Mouse (Mus musculus) adrenal gland, adult 18-20 months (tissue): Measurements from ENCODE around the gene Nprl2. TPM values are rescaled to one million over a fixed set of nuclear protein-coding genes. Genes with fewer than 3 reads are reported as not detected.

ENCODE experiments used
- DNase-seq, 2 experiments: peaks; one replicate each; pipeline ENCODE4 v3.0.0; 2021 to 2022; ENCODE audit warnings: low spot score in 2 of 2
- total RNA-seq, 2 experiments: library from RNA; stranded (reverse); gene quantifications; 1 replicate in 1 of 2; 2 replicates in 1 of 2; pipeline ENCODE4 v1.2.3; 2021

The Nprl2 gene
- total RNA-seq, 2 experiments from 2014 or later: 25.8 to 30.9 TPM

DNA sequence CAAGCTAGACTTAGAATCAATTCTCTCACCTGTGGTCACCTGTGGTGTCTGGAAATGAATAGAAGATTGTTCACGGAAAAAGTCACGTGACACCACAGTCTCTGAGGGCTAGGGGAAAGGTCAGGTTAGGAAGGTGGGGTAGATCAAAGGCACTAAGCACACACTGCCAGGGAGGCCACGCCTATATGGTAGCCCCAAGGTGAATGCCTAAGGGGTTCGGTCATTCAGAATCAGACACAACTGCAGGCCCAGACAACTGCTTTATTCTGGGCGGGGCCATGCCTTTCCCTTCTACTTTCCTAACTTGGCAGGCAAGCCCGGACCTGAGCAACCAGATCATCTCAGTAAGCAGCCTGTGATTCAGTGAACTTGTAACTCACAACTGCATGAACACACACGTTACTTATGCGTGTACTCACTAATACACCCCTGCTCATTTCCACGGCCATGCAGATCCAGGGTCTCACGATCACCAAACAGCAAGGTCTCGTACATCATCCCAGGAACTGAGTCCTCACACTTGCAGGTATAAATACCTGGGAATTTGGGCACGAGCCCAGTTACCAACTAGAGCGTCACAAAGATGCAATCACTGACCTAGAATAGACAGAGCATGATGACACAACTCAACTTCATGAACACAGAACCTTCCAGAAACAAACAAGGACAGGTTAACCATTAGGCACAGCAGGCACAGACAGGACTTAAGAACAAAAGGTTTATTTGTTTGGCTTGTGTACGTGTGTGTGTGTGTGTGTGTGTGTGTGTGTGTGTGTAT lies 33.7 kb downstream of the Nprl2 start:
- no peak for DNase-seq

DNA sequence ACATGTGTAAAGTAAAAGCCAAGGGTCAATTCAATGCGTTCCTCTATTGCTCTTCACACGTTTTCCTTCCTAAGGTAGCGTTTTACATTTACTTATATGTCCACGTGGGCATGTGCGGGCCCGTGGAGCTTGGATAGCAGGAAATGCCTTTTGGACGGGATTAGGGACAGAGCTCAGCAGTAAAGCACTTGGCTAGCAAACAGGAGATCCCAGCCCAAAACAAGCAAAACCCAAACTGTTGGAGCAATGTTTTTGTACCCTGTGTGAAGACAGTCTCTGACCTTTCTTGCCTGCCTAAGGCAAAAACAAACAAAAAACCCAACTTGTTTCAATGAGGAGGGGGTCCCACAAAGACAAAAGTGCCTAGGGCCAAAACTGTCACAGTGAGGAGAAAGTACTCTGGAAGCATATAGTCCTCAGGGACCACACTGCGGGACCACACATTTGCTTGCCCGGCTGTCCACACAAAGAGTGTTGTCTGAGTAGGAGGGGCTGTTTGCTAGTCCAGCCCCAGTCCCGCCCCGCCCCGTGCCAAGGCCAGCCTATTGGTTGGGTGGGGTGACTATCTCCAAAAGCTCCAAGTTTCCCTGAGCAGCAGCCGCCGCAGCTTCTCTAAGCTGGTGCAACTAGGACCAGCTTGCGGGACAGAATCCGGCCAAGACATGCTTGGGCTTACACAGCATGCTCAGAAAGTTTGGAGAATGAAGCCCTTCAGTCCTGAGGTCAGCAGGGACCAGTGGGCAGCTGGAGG lies 34.5 kb downstream of the Nprl2 start, which contains the start of gene Hyal1:
Gene Hyal1 (plus strand): TSS at position 571 of the 751 bp plus-strand sequence.
- peak; percentile 62 to 70 for DNase-seq

- no peak for DNase-seq
Observed at GRCm38 (mm10) chr9:107577871-107578270, 35.8 kb downstream of the Nprl2 start.

- no peak for DNase-seq
Observed at GRCm38 (mm10) chr9:107578587-107578986, 36.6 kb downstream of the Nprl2 start, which contains the start of gene Naa80. Naa80 (plus strand) TSS chr9:107578887.

DNA sequence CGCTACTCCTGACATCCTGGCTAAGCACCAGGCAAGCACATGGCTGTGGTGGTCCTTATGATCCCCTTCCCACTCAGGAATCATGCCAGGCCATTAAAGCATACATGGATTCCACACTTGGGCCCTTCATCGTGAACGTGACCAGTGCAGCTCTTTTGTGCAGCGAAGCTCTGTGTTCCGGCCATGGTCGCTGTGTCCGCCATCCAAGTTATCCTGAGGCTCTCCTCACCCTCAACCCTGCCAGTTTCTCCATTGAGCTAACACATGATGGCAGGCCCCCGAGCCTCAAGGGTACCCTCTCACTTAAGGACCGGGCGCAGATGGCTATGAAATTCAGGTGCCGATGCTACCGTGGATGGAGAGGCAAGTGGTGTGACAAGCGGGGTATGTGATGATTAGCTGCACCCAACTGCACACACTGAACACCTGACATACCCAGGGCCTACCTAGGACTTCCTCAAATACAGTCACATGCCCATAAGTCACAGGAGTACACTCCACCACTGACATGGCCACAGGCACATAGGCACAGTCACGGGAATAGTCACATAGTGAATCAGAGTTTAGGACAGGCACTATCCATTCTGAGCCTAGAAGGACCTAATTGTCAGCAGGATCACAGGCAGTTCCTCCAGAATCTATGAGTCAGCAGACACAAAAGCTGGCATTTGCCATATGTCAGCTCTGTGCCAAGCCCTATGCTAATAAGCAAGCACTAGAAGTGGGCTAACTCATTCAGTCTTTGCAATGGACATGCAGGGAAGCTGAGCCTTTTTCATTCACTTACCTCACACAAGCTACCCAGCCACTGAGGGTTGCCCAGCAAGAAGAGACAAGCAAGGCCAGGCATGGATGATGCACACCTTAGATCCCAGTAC lies 37.2 kb downstream of the Nprl2 start:
- no peak for DNase-seq

- DNase-seq: peak; percentile 76 to 80
Observed at GRCm38 (mm10) chr9:107580501-107581317, 38.7 kb downstream of the Nprl2 start, which contains the start of gene Hyal3. Hyal3 (plus strand) TSS chr9:107580818.

GRCm38 (mm10) chr9:107581584-107581983 lies 39.6 kb downstream of the Nprl2 start:
- DNase-seq: no peak

DNA sequence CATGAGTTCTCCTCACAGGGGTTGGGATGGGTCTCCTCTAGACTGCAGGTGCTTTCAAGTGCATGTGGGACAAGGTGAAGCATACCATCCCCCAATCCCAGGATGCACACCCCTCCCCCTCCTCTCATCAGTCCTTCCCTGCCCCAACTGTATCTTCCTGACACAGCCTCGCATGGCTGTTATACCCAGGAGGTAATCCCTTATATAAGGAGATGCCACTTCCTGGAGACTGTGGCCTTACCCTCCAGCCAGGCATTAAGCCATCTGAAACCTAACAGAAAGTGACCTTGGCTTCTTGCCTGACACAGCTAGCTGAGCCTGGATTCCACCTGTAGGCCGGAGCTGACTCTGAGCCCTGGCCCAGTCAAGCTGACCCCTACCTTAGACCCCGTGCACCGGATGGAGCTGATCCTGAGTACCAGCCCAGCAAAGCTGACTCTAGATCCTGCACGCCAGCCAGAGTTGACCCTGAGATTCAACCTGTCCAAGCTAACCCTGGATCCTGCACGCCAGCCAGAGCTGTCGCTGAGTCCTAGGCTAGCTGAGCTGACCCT lies 40.6 kb downstream of the Nprl2 start:
- no peak for DNase-seq

GRCm38 (mm10) chr9:107583174-107583573 lies 41.1 kb downstream of the Nprl2 start:
- DNase-seq: no peak

- no peak for DNase-seq
Observed at GRCm38 (mm10) chr9:107586504-107586903, 44.5 kb downstream of the Nprl2 start.

DNA sequence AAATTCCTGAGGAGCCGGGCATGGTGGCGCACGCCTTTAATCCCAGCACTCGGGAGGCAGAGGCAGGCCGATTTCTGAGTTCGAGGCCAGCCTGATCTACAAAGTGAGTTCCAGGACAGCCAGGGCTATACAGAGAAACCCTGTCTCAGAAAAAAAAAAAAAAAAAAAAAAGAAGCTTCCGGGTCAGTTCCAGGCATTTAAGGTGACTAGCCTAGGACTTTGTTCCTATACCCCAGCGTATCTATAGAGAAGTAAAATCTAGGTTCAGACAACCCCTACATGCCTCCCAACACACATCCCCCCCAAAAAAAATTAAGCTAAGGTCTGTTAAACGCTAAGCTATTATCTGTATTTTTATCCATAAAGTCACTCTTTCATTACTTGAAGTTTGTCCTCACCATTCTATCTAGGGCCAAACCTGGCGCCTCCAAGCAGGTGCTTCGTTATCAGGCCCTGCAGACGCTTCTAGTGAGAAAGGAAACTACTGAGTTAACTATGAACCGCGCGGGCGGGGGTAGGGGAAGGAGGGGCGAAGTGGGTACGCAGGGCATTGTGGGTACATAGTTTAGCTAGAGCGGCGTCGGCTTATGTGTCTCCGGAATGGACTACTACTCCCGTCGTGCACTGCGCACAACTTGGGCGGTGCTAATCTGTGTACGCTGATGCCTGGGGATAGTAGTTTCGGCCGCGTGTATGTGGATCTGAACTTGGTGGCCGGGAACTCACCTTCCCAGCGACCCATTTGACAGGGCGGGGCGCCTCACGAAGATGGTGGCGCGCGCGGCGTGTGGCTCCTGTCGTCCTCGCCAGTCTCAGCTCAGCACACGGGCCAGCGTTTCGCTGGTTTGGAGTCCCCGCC lies 45.2 kb downstream of the Nprl2 start, which contains the start of gene Ifrd2:
Gene Ifrd2 (plus strand): TSS at position 669 of the 859 bp plus-strand sequence.
- peak; percentile 86 for DNase-seq

DNA sequence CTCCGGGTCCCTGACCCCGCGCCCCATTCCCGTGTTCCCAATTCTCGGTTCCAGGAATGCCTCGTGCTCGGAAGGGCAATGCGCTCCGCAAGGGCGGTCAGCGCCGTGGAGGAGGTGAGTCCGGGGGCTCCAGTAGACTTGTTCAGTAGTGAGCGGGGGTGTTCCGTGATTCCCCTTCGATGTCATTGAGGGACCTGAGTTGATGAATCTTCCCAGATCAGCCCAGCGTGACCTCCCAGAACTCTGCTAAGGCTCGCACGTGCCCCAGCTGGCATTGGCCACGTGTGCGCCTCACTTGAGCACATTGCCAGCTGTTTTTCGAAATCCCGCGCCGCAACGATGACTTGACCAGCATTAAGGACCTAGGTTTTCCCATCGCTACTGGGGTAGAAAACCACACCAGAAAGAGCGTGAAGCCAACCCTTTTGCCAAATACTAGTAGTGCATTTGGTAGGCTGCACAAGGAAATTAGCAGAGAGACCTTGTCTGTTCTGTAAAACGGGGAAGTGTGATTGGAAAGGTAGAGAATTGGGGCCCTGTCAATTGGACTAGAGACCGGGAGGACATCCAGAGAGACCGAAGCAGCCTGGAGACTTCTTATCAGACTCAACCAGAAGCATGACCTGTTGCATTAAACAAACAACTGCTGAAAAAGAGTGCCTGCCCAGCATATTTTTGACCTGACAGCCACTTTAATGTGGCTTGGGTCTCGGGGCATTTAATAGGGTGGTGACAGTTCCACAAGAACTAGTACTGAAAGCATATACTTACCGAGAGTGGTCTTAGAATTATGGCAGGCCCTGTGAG lies 46.0 kb downstream of the Nprl2 start:
- no peak for DNase-seq

DNA sequence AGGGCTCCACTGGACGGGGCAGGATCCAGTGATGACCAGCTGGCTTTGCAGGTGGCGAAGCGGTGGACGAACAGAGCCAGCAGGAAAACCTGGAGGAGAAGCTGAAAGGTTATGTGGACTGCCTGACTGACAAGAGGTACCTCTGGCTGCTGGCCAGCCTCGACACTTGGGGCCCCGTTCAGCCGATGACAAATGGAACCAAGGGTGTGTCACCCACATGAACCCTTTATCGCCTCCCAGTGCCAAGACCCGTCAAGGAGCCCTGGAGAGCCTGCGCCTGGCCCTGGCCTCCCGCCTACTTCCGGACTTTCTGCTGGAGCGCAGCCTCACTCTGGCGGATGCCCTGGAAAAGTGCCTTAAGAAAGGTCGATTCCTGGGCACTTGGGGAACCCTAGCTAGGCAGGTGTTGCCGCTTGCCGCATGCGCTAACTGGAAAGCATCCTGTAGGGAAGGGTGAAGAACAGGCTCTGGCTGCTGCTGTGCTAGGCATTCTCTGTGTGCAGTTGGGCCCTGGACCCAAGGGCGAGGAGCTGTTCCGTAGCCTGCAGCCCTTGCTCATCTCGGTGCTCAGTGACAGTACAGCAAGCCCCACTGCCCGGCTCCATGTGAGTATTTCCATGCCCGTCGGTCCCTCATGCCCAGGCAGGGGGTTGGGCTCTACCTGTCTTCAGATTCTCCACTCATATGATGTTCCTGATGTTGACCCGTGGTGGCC lies 48.2 kb downstream of the Nprl2 start:
- DNase-seq: no peak

GRCm38 (mm10) chr9:107590773-107591060 lies 48.7 kb downstream of the Nprl2 start:
- no peak for DNase-seq

DNA sequence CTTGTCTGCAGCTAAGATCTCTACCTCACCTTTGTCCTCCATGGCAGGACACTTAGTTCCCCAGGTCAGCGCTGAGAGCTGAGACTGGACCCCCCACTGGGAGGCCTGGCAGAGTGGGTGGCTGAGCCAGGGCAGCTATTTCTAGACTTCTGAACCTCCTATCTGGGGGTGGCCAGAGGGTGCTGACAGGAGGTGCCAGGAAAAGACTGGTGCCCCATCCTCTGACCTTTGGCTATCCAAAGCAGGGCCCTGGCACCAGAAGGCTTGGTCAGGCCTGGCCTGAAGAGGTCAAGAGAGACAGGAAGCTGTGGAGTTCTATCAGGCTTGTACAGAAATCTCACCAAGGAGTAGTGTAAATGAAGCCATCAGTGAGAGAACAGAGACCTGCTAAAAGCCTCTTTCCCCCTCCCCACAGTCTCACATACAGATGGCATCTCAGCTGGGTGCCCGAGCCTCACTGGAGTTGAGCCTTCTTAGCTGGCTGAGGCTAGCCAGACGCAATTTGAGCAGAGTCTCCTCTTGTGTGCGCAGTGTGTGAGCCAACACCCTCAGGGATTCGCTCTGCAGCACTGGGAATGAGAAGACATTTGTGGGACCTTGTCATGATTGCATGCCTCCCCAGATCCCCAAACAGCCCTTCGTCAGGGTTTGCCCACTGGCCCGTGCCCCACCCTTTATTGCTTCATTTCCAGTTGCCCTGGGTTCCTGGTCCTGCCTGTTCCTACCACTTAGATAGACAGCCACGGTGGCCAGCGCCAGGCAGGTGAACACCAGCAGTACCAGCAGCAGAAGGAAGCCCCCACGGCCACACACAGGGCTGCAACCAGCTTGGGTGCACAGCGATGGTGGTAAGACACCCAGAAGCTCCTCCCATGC lies 51.3 kb downstream of the Nprl2 start:
- no peak for DNase-seq

GRCm38 (mm10) chr9:107594281-107595062 lies 52.4 kb downstream of the Nprl2 start:
- DNase-seq: no peak
